Mouse (Mus musculus) CH12.LX (cell line): ENCODE results near the gene Olfr159. TPM values are rescaled to one million over a fixed set of nuclear protein-coding genes. Genes with fewer than 3 reads are reported as not detected.

Source experiments
- DNase-seq: peaks from one replicate; pipeline ENCODE4 v3.0.0-alpha.2; 2013; ENCODE audit errors: extremely low read depth
- H3K27ac ChIP-seq: 2 replicates; pipeline ENCODE4 v1.5.1; 2012; ENCODE audit warnings: low read depth, mild to moderate bottlenecking, control low read depth, moderate library complexity; ENCODE audit not compliant: insufficient read depth
- H3K27me3 ChIP-seq: replicated peaks from 2 replicates; pipeline ENCODE3; 2012; ENCODE audit warnings: inconsistent platforms
- H3K36me3 ChIP-seq, 2 experiments: replicated peaks in 1 of 2; 2 replicates each; pipeline versions ENCODE3 to v1.6.1; 2012; ENCODE audit warnings: inconsistent platforms in 1 of 2, low read length in 1 of 2, mild to moderate bottlenecking in 1 of 2, mixed read lengths in 1 of 2, moderate library complexity in 1 of 2; ENCODE audit not compliant: control insufficient read depth in 1 of 2, insufficient read depth in 1 of 2
- H3K4me1 ChIP-seq, 2 experiments: 2 replicates each; pipeline ENCODE4 v1.6.1; 2012; ENCODE audit warnings: inconsistent platforms in 1 of 2, moderate library complexity in 1 of 2; ENCODE audit not compliant: insufficient read depth in 2 of 2, control insufficient read depth in 1 of 2
- H3K4me2 ChIP-seq: 2 replicates; pipeline ENCODE4 v1.6.1; 2012; ENCODE audit warnings: low read depth, mild to moderate bottlenecking, control low read depth; ENCODE audit not compliant: poor library complexity, insufficient read depth, severe bottlenecking
- H3K4me3 ChIP-seq, 3 experiments: fragments of 150-350 bp in 1 of 3; sonication (generic) in 1 of 3; replicated peaks in 1 of 3; 2 replicates each; pipeline versions ENCODE3 to v1.5.1; 2011 to 2012; ENCODE audit warnings: low read depth in 2 of 3, low read length in 2 of 3, mild to moderate bottlenecking in 2 of 3, moderate library complexity in 2 of 3, control low read depth in 1 of 3, improper control_type of control experiment in 1 of 3, inconsistent platforms in 1 of 3, mixed read lengths in 1 of 3; ENCODE audit not compliant: poor library complexity in 1 of 3
- H3K79me2 ChIP-seq: replicated peaks from 2 replicates; pipeline ENCODE4 v1.6.1; 2012; ENCODE audit warnings: mild to moderate bottlenecking, moderate library complexity; ENCODE audit not compliant: control insufficient read depth, poor library complexity, insufficient read depth, severe bottlenecking; ENCODE audit errors: extremely low read depth
- H3K9ac ChIP-seq: 2 replicates; pipeline ENCODE4 v1.6.1; 2012; ENCODE audit warnings: low read depth, mild to moderate bottlenecking, control low read depth, moderate library complexity; ENCODE audit not compliant: insufficient read depth
- H3K9me3 ChIP-seq: replicated peaks from 2 replicates; pipeline ENCODE3; 2012; ENCODE audit warnings: low read length, inconsistent platforms, mixed read lengths
- BHLHE40 ChIP-seq: IDR thresholded peaks from 2 replicates; pipeline ENCODE4 v1.6.1; 2011; ENCODE audit warnings: mild to moderate bottlenecking, low read depth, low read length, improper control_type of control experiment
- CHD2 ChIP-seq: IDR thresholded peaks from 2 replicates; pipeline ENCODE4 v1.6.1; 2011; ENCODE audit warnings: low read length, improper control_type of control experiment
- CTCF ChIP-seq, 2 experiments: IDR thresholded peaks in 1 of 2; conservative IDR thresholded peaks in 1 of 2; 2 replicates each; pipeline ENCODE4 v1.5.1; 2011 to 2012; ENCODE audit warnings: low read depth in 2 of 2, low read length in 2 of 2, improper control_type of control experiment in 1 of 2, inconsistent platforms in 1 of 2, mild to moderate bottlenecking in 1 of 2, moderate library complexity in 1 of 2
- E2F4 ChIP-seq: IDR thresholded peaks from 2 replicates; pipeline ENCODE4 v1.6.1; 2011; ENCODE audit warnings: low read depth, low read length, improper control_type of control experiment; ENCODE audit not compliant: insufficient replicate concordance
- EP300 ChIP-seq: IDR thresholded peaks from 2 replicates; pipeline ENCODE4 v1.6.1; 2011; ENCODE audit warnings: low read length, improper control_type of control experiment
- ETS1 ChIP-seq: conservative IDR thresholded peaks from 2 replicates; pipeline ENCODE4 v1.6.1; 2012; ENCODE audit warnings: low read depth, mild to moderate bottlenecking, inconsistent platforms, low read length, improper control_type of control experiment, moderate library complexity
- GABPA ChIP-seq: IDR thresholded peaks from 2 replicates; pipeline ENCODE4 v1.6.1; 2012; ENCODE audit warnings: low read depth, low read length, improper control_type of control experiment, inconsistent platforms; ENCODE audit not compliant: insufficient replicate concordance
- HCFC1 ChIP-seq: IDR thresholded peaks from 2 replicates; pipeline ENCODE4 v1.6.1; 2012; ENCODE audit warnings: low read depth, mild to moderate bottlenecking, inconsistent platforms, low read length, improper control_type of control experiment
- IRF4 ChIP-seq: IDR thresholded peaks from 2 replicates; pipeline ENCODE4 v1.6.1; 2014; ENCODE audit warnings: low read depth, mild to moderate bottlenecking, inconsistent platforms, low read length, improper control_type of control experiment
- JUN ChIP-seq: IDR thresholded peaks from 2 replicates; pipeline ENCODE4 v1.6.1; 2011; ENCODE audit warnings: low read depth, mild to moderate bottlenecking, low read length, improper control_type of control experiment, moderate library complexity; ENCODE audit not compliant: insufficient read depth
- JUND ChIP-seq: conservative IDR thresholded peaks from 2 replicates; pipeline ENCODE4 v1.6.1; 2011; ENCODE audit warnings: low read depth, low read length, improper control_type of control experiment
- KAT2A ChIP-seq: IDR thresholded peaks from 2 replicates; pipeline ENCODE4 v1.6.1; 2012; ENCODE audit warnings: low read length, improper control_type of control experiment, inconsistent platforms; ENCODE audit not compliant: insufficient replicate concordance
- MAX ChIP-seq: IDR thresholded peaks from 2 replicates; pipeline ENCODE4 v1.6.1; 2011; ENCODE audit warnings: low read length, improper control_type of control experiment
- MAZ ChIP-seq: IDR thresholded peaks from 2 replicates; pipeline ENCODE4 v1.6.1; 2012; ENCODE audit warnings: low read depth, mild to moderate bottlenecking, inconsistent platforms, low read length, improper control_type of control experiment, moderate library complexity
- MEF2A ChIP-seq: IDR thresholded peaks from 2 replicates; pipeline ENCODE4 v1.6.1; 2014; ENCODE audit warnings: low read depth, mild to moderate bottlenecking, inconsistent platforms, low read length, improper control_type of control experiment, borderline replicate concordance
- MXI1 ChIP-seq: IDR thresholded peaks from 2 replicates; pipeline ENCODE4 v1.6.1; 2011; ENCODE audit warnings: mild to moderate bottlenecking, low read depth, low read length, improper control_type of control experiment
- MYC ChIP-seq: IDR thresholded peaks from 2 replicates; pipeline ENCODE4 v1.6.1; 2011; ENCODE audit warnings: low read depth, mild to moderate bottlenecking, improper control_type of control experiment, low read length
- NELFE ChIP-seq: IDR thresholded peaks from 2 replicates; pipeline ENCODE4 v1.6.1; 2011; ENCODE audit warnings: low read depth, low read length, improper control_type of control experiment
- NRF1 ChIP-seq: IDR thresholded peaks from 2 replicates; pipeline ENCODE4 v1.6.1; 2014; ENCODE audit warnings: low read depth, mild to moderate bottlenecking, inconsistent platforms, low read length, improper control_type of control experiment, moderate library complexity
- PAX5 ChIP-seq: IDR thresholded peaks from 2 replicates; pipeline ENCODE4 v1.6.1; 2012; ENCODE audit warnings: low read length, inconsistent platforms, mixed read lengths
- POLR2A ChIP-seq: IDR thresholded peaks from 2 replicates; pipeline ENCODE4 v1.6.1; 2011; ENCODE audit warnings: low read depth, mild to moderate bottlenecking, improper control_type of control experiment, low read length
- POLR2AphosphoS2 ChIP-seq: IDR thresholded peaks from 2 replicates; pipeline ENCODE4 v1.6.1; 2011; ENCODE audit warnings: low read depth, low read length, improper control_type of control experiment
- RAD21 ChIP-seq: IDR thresholded peaks from 2 replicates; pipeline ENCODE4 v1.6.1; 2011; ENCODE audit warnings: low read depth, mild to moderate bottlenecking, low read length, improper control_type of control experiment, moderate library complexity
- SMC3 ChIP-seq: IDR thresholded peaks from 2 replicates; pipeline ENCODE4 v1.6.1; 2011; ENCODE audit warnings: low read depth, low read length, improper control_type of control experiment
- TBP ChIP-seq: conservative IDR thresholded peaks from 2 replicates; pipeline ENCODE4 v1.6.1; 2011; ENCODE audit warnings: low read depth, low read length, improper control_type of control experiment
- TCF12 ChIP-seq: IDR thresholded peaks from 2 replicates; pipeline ENCODE4 v1.6.1; 2014; ENCODE audit warnings: low read depth, mild to moderate bottlenecking, inconsistent platforms, low read length, improper control_type of control experiment
- UBTF ChIP-seq: IDR thresholded peaks from 2 replicates; pipeline ENCODE4 v1.6.1; 2012; ENCODE audit warnings: low read depth, mild to moderate bottlenecking, inconsistent platforms, low read length, improper control_type of control experiment, moderate library complexity
- ZMIZ1 ChIP-seq: IDR thresholded peaks from 2 replicates; pipeline ENCODE4 v1.6.1; 2012; ENCODE audit warnings: low read depth, mild to moderate bottlenecking, inconsistent platforms, low read length, improper control_type of control experiment
- ZNF384 ChIP-seq: IDR thresholded peaks from 2 replicates; pipeline ENCODE4 v1.6.1; 2012; ENCODE audit warnings: low read depth, low read length, improper control_type of control experiment, inconsistent platforms
- dilution Hi-C: fragments of 300-500 bp; cut with MboI; formaldehyde crosslinking; loops from 2 replicates; pipeline ENCODE4 v1.14.3; 2020; ENCODE audit warnings: low sequenced_read_pairs; ENCODE audit not compliant: extremely low pct_unique_long_range_greater_than_20kb, extremely low pct_ligation_motif_present
- in situ Hi-C: fragments of 300-500 bp; cut with MboI; formaldehyde crosslinking; loops from 3 replicates; pipeline ENCODE4 v1.14.3; 2019; ENCODE audit warnings: low sequenced_read_pairs, low pct_ligation_motif_present, low pct_unique_long_range_greater_than_20kb, mixed read lengths
- polyA plus RNA-seq: library from polyadenylated mRNA; unstranded; fragments of >175 nt; gene quantifications from 2 replicates; pipeline ENCODE4 v1.2.1, GENCODE M21; 2012; ENCODE audit warnings: low read depth; ENCODE audit not compliant: insufficient read length
- total RNA-seq, 2 experiments: library from RNA; depleted of rRNA; stranded (reverse); fragments of 300-350 nt in 1 of 2; fragments of >200 nt in 1 of 2; gene quantifications; 2 replicates each; pipeline ENCODE4 v1.2.3; 2012 to 2014

Olfr159 gene
- total and polyA plus RNA-seq, 3 experiments = not detected

DNA sequence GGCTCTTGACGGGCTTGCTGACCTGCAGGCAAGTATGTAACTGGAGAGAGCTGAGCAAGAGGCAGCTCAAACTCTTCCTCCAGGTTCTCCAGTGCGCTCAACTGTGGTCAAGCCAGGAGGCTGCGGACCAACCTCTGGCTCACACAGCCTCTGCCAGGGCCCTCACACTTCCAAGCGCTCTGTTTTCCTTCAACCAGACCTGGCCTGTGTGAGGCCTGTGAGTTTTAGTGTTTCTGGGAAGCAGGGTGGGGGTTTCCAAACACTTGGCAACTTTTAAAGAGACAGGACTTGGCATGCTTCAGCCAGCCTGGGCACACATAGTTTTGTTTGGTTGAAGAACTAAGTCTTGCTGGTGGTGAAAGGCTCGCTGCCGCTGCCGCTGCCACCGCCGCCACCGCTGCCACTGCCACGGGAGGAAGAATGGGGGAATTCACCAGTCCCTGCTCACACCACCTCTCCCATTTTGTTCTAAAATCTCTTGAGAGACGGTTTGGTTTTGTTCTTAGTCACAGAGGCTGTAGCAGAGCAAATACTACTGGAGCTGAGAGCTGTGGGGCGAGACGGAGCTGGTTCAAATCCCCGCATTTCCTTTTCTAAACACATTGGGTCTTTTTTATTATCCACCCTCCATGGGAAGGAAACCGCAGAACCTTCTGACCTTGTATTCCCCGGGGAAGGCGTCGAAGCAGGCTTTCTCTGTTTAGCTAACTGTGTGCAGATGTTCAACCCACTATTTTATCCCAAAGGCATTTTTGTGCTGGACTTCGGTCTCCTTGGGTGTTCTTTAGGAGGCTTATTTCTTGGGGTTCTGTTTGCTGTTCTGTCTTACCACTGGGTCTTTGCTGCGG lies 11.0 kb downstream of the Olfr159 start:
- in situ Hi-C loops = no loop called here
- Histone ChIP-seq H3K4me3 (no peak overlapping the region), H3K4me1 (peaks cover 6 to 13% of the 10 kb centered on the region in 2 experiments), H3K79me2 (no peaks in the 10 kb centered on the region), H3K4me2 (0 out of 2 replicates have a peak overlapping the region, but pooled peaks have one; percentile 18), H3K27ac (no peak overlapping the region), H3K36me3 (no peaks in the 10 kb centered on the region), H3K9ac (no peak overlapping the region), H3K9me3 (peaks cover 6% of the 10 kb centered on the region), H3K27me3 (peaks cover 51% of the 10 kb centered on the region)
- peak; percentile 52 for DNase-seq
- dilution Hi-C loops = no loop called here
- TF ChIP-seq CTCF (conservative IDR thresholded peaks at IDR 0.05 in 1 of 2, IDR thresholded peaks at IDR 0.05 in 1 of 2; ENCODE audit: low read depth in 2 of 2, low read length in 2 of 2) = no peak
- TF ChIP-seq MEF2A = no peak
- TF ChIP-seq MAZ = no peak
- no peak for TF ChIP-seq NRF1
- TF ChIP-seq SMC3 = no peak
- TF ChIP-seq POLR2AphosphoS2 = no peak
- TF ChIP-seq ZNF384 = no peak
- no peak for TF ChIP-seq NELFE
- TF ChIP-seq ETS1 = no peak
- peak; percentile 78 for TF ChIP-seq TBP
- TF ChIP-seq MYC = no peak
- peak; percentile 88 for TF ChIP-seq IRF4
- TF ChIP-seq ZMIZ1 = no peak
- TF ChIP-seq KAT2A = no peak
- TF ChIP-seq MAX = no peak
- no peak for TF ChIP-seq TCF12
- TF ChIP-seq PAX5 = no peak
- no peak for TF ChIP-seq MXI1
- peak; percentile 56; the same call in 1 of the 2 replicates for TF ChIP-seq JUND
- TF ChIP-seq HCFC1 = no peak
- peak; percentile 69 for TF ChIP-seq BHLHE40

DNA sequence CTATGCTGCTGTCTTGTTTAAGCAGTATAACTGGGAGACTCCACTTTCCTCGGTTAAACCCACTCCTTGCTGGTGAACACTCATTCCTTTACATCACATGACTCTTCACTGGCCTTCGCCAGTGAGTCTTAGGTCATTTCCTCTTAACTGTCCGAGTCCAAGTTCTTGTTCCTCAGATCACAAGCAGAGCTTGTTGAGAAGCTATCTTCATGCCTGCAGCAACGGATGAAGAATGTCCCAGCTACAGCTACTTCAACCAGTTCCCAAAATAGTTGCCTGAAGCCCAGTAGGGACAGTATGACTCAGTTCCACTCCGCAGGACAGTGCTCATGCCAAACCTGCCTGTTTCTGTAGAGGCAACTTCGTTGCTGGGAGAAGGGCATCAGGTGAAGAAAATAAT lies 13.6 kb downstream of the Olfr159 start:
- H3K36me3 ChIP-seq = no peaks in the 10 kb centered on the region
- H3K27ac ChIP-seq = no peak overlapping the region
- in situ Hi-C loops = no loop called here
- H3K9ac ChIP-seq = no peak overlapping the region
- no peaks in the 10 kb centered on the region for H3K79me2 ChIP-seq
- TF ChIP-seq UBTF (no peak), TBP (no peak), POLR2A (no peak), PAX5 (no peak), IRF4 (no peak), POLR2AphosphoS2 (no peak), RAD21 (no peak), CTCF (conservative IDR thresholded peaks at IDR 0.05 in 1 of 2, IDR thresholded peaks at IDR 0.05 in 1 of 2; ENCODE audit: low read depth in 2 of 2, low read length in 2 of 2) (no peak), EP300 (no peak), E2F4 (no peak), CHD2 (no peak), ETS1 (no peak), GABPA (no peak), MXI1 (no peak), JUN (no peak), ZMIZ1 (no peak), MAZ (no peak), BHLHE40 (no peak)
- TF ChIP-seq, all 38 proteins: peak for 0
- peaks cover 36% of the 10 kb centered on the region for H3K27me3 ChIP-seq
- H3K4me1 ChIP-seq = peaks cover 6 to 13% of the 10 kb centered on the region in 2 experiments
- DNase-seq = peak; percentile 4
- H3K9me3 ChIP-seq = no peaks in the 10 kb centered on the region
- no peak overlapping the region for H3K4me2 ChIP-seq
- no peak overlapping the region for H3K4me3 ChIP-seq
- dilution Hi-C loops = no loop called here
